In the genomic region with DNA sequence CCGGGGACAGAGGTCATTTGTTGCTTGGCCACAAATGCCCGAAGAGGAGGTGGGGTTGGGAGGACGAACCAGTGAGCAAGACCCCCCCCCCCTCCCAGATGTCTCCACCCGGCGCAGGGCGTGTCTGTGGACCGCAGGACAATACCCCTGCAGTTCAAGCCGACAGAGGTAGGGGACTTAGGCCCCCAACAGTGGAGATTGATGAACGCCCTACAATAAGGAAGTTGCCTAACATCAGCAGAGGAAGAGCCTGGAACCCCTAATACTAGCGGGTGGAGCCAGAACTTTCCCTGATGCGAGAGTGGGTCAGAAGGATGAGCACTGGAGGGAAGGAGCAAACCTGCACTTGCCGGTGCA, we compare ENCODE assay signal across 8 mouse cellular contexts. TPM values are rescaled to one million over a fixed set of nuclear protein-coding genes. Genes with fewer than 3 reads are reported as not detected.
DNase-seq lines count a peak whose midpoint lies in the region; ATAC-seq lines count a peak whose summit lies in the region.

No protein-coding gene starts in this region.

- peak overlapping the region; percentile 98 for H3K27ac ChIP-seq in hindbrain, embryonic 10.5 days

- no peaks in the 10 kb centered on the region for H3K36me3 ChIP-seq in erythroblast, embryonic 14.5 days (ENCODE audit: control insufficient read depth)
- H3K36me3 ChIP-seq in hindbrain, embryonic 10.5 days: peaks cover 12% of the 10 kb centered on the region; the same call in 1 of the 2 replicates

- H3K27me3 ChIP-seq in erythroblast, embryonic 14.5 days (ENCODE audit: control insufficient read depth): peaks cover 43% of the 10 kb centered on the region
- H3K27me3 ChIP-seq in hindbrain, embryonic 10.5 days (ENCODE audit: insufficient read depth, poor library complexity, severe bottlenecking): peaks cover 4% of the 10 kb centered on the region

- ATAC-seq in erythroblast, adult 5-6 weeks (replicated peaks; ENCODE audit: low FRiP score, poor library complexity, severe bottlenecking): no peak
- ATAC-seq in megakaryocyte progenitor cell, adult 5-6 weeks (replicated peaks; ENCODE audit: poor library complexity): peak; percentile 46

- no peaks in the 10 kb centered on the region for H3K9me3 ChIP-seq in erythroblast, embryonic 14.5 days (ENCODE audit: control insufficient read depth, low read length)
- H3K9me3 ChIP-seq in hindbrain, embryonic 10.5 days: no peaks in the 10 kb centered on the region

- under 1% methylated on average over 12 of the region's 12 CpGs for WGBS in hindbrain, embryonic 10.5 days

- H3K4me1 ChIP-seq in erythroblast, embryonic 14.5 days (ENCODE audit: control insufficient read depth): no peaks in the 10 kb centered on the region
- peaks cover 88% of the 10 kb centered on the region for H3K4me1 ChIP-seq in hindbrain, embryonic 10.5 days (replicated peaks)

- DNase-seq in ES-CJ7 (ENCODE audit: low read depth, low spot score): peak; percentile 46
- DNase-seq in hindbrain, embryonic 10.5 days (ENCODE audit: low spot score): no peak
- no peak for DNase-seq in thymus, postnatal 14 days
- DNase-seq in cerebellum, adult 11-12 months: no peak
- DNase-seq in left cerebral cortex, adult 18-20 months (ENCODE audit: low spot score in 2 of 2): no peak

- H3K4me3 ChIP-seq in erythroblast, embryonic 14.5 days (replicated peaks): peak overlapping the region; percentile 25
- peak overlapping the region; percentile 81 for H3K4me3 ChIP-seq in hindbrain, embryonic 10.5 days

RNA-seq across cellular contexts. Expression of a gene that starts 0.3 kb away (rescaled TPM):
- 0.01 TPM in 1 of 2 replicates, not detected in the other for polyA plus RNA-seq in erythroblast, embryonic 14.5 days (2012)
- total RNA-seq in erythroblast, adult 5-6 weeks (2015; ENCODE audit: low replicate concordance): not detected in 2 replicates
- not detected in 2 replicates for total RNA-seq in erythroblast, adult 5-6 weeks (2017; ENCODE audit: low replicate concordance)
- polyA plus RNA-seq in hindbrain, embryonic 10.5 days (2016; fragmentation: Nextera tagmentation; extraction: Ambion mirVana): 19.0 and 28.1 TPM in 2 replicates
- 0.02 TPM in 1 of 2 replicates, not detected in the other for total RNA-seq in megakaryocyte progenitor cell, adult 5-6 weeks (2015)
- 0.04 and 0.17 TPM in 2 replicates for total RNA-seq in megakaryocyte progenitor cell, adult 5-6 weeks (2017)
- 1 to 10 TPM in 1 of 2 experiments, under 1 TPM in 1; 0.98 to 1.0 TPM for total RNA-seq in left cerebral cortex, adult 18-20 months (2021)

RNA-seq across cellular contexts. Expression of a gene that starts 9.8 kb away (rescaled TPM):
- 0.53 and 0.67 TPM in 2 replicates for polyA plus RNA-seq in erythroblast, embryonic 14.5 days (2012)
- 7.7 and 10.4 TPM in 2 replicates for total RNA-seq in erythroblast, adult 5-6 weeks (2015; ENCODE audit: low replicate concordance)
- 6.1 and 12.4 TPM in 2 replicates for total RNA-seq in erythroblast, adult 5-6 weeks (2017; ENCODE audit: low replicate concordance)
- 65.4 TPM in 2 replicates for polyA plus RNA-seq in hindbrain, embryonic 10.5 days (2016; fragmentation: Nextera tagmentation; extraction: Ambion mirVana)
- 51.7 and 60.3 TPM in 2 replicates for total RNA-seq in megakaryocyte progenitor cell, adult 5-6 weeks (2015)
- total RNA-seq in megakaryocyte progenitor cell, adult 5-6 weeks (2017): 49.2 and 49.9 TPM in 2 replicates
- total RNA-seq in left cerebral cortex, adult 18-20 months (2021): 10 to 100 TPM; 41.7 to 42.3 TPM
